Mouse (Mus musculus) left cerebral cortex, postnatal 14 days (tissue): ENCODE data around the gene Zfp592. TPM values are rescaled to one million over a fixed set of nuclear protein-coding genes. Genes with fewer than 3 reads are reported as not detected.

Source experiments
- total RNA-seq, 2 experiments: library from RNA; stranded (reverse); gene quantifications; 2 replicates each; pipeline ENCODE4 v1.2.3; 2021

Zfp592 gene
- total RNA-seq, 2 experiments from 2014 or later, result 20.7 to 24.0 TPM

Other genes starting within 250 kb of the Zfp592 start
- gene Iqgap1, start 167.7 kb upstream of the Zfp592 start, total RNA-seq, result 10 to 100 TPM; 22.6 to 27.0 TPM
- 10 to 100 TPM; 10.3 to 10.8 TPM for gene Zscan2, start 132.8 kb upstream of the Zfp592 start, total RNA-seq
- gene Wdr73, start 92.4 kb upstream of the Zfp592 start, total RNA-seq, result 10 to 100 TPM; 26.8 to 28.3 TPM
- 1 to 10 TPM; 5.4 to 5.5 TPM for gene Nmb, start 88.6 kb upstream of the Zfp592 start, total RNA-seq
- gene Sec11a, start 45.9 kb upstream of the Zfp592 start, total RNA-seq, result 10 to 100 TPM; 54.9 to 62.4 TPM
- gene Alpk3, start 63.9 kb downstream of the Zfp592 start, total RNA-seq, result under 1 TPM; 0.20 to 0.49 TPM
- gene Slc28a1, start 121.1 kb downstream of the Zfp592 start, total RNA-seq, result under 1 TPM in 1 of 2 experiments, not detected in 1; 0.11 TPM
- gene Pde8a, start 219.9 kb downstream of the Zfp592 start, total RNA-seq, result 1 to 10 TPM; 3.7 to 4.0 TPM